Mouse (Mus musculus) CH12.LX (cell line): Measurements from ENCODE around the gene Pcp4l1.

ENCODE experiments used
- EP300 ChIP-seq: IDR thresholded peaks from 2 replicates; pipeline ENCODE4 v1.6.1; 2011; ENCODE audit warnings: low read length, improper control_type of control experiment
- HCFC1 ChIP-seq: IDR thresholded peaks from 2 replicates; pipeline ENCODE4 v1.6.1; 2012; ENCODE audit warnings: low read depth, mild to moderate bottlenecking, inconsistent platforms, low read length, improper control_type of control experiment
- MAFK ChIP-seq: IDR thresholded peaks from 2 replicates; pipeline ENCODE4 v1.6.1; 2011; ENCODE audit warnings: low read length, improper control_type of control experiment; ENCODE audit not compliant: insufficient replicate concordance
- MAX ChIP-seq: IDR thresholded peaks from 2 replicates; pipeline ENCODE4 v1.6.1; 2011; ENCODE audit warnings: low read length, improper control_type of control experiment
- POLR2A ChIP-seq: IDR thresholded peaks from 2 replicates; pipeline ENCODE4 v1.6.1; 2011; ENCODE audit warnings: low read depth, mild to moderate bottlenecking, improper control_type of control experiment, low read length

GRCm38 (mm10) chr1:171220871-171221270 lies 24.8 kb upstream of the Pcp4l1 start:
- TF ChIP-seq EP300, result no peak
- TF ChIP-seq HCFC1, result no peak; the same call in 1 of the 2 replicates
- peak; percentile 63; the same call in 1 of the 2 replicates for TF ChIP-seq MAX
- peak; percentile 54; the same call in 1 of the 2 replicates for TF ChIP-seq MAFK
- no peak for TF ChIP-seq POLR2A
